Mouse (Mus musculus) right cerebral cortex, adult 2 months (tissue): Measurements from ENCODE around the gene Hoxb5.

ENCODE experiments used
- DNase-seq, 2 experiments: peaks; one replicate each; pipeline ENCODE4 v3.0.0; 2021 to 2022; ENCODE audit warnings: low spot score in 2 of 2

Gene Hoxb5

DNA sequence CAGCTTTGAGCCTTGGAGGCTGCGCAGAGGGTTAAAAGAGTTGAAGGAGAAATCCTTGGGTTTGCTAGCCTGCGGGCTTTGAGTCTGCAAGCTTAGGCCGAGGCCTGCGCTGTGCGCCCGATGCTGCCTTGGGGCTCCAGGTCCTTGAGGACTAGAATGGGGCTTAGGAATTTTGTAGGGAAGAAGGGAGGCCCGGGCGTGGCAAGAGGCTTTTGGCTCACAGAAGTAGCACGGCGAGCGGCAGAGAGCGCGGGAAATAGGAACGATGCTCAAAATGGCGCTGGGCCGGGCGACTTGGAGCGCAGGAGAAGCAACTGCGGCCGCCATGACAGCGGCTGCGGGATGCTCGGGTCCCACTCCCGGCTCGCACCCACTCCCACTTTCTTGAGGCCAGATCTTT lies 51.2 kb downstream of the Hoxb5 start:
- DNase-seq = no peak

DNA sequence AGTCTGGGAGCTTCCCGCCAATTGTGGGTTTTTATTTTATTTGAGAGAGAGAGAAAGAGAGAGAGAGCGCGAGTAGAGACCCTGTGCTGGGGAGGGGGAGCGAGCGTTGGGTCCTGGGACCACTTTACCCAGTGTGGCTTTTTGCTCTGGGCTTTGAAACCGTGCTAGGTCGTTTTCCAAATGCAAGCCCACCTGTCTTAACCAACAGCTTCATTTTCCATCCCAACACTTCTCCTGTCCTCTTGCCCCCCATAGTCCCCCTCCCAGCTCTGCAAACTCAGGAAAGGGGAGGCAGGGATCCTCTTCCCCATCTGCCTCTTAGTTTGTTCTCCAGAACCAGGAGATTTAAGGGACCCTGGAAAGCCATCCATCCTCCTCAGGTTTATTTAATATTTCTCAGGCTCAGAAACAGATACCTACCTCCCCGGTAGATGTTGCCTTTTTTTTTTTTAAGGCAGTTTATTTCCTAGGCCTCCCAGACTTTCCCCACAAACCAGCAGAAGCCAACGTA lies 51.7 kb downstream of the Hoxb5 start:
- no peak for DNase-seq
